Mouse (Mus musculus) lung, postnatal 10 days (tissue): ENCODE measurements around the gene Castor1.

Experiments used
- DNase-seq: peaks from one replicate; pipeline ENCODE4 v3.0.0; 2021

Gene Castor1

GRCm38 (mm10) chr11:4235665-4236545 lies 17.9 kb downstream of the Castor1 start, which contains the start of gene Osm:
Gene Osm (plus strand): TSS chr11:4236420.
- DNase-seq = no peak

- no peak for DNase-seq
Observed at GRCm38 (mm10) chr11:4236546-4237067, 18.6 kb downstream of the Castor1 start.

- no peak for DNase-seq
Observed at GRCm38 (mm10) chr11:4237389-4237912, 19.4 kb downstream of the Castor1 start.

GRCm38 (mm10) chr11:4238167-4238566 lies 20.1 kb downstream of the Castor1 start:
- no peak for DNase-seq

- DNase-seq = no peak
Observed at GRCm38 (mm10) chr11:4239691-4240090, 21.7 kb downstream of the Castor1 start.

GRCm38 (mm10) chr11:4240151-4240550 lies 22.1 kb downstream of the Castor1 start:
- DNase-seq = no peak

GRCm38 (mm10) chr11:4241180-4241579 lies 23.2 kb downstream of the Castor1 start:
- no peak for DNase-seq

GRCm38 (mm10) chr11:4246126-4246525 lies 28.1 kb downstream of the Castor1 start:
- DNase-seq = no peak

- DNase-seq = no peak
Observed at GRCm38 (mm10) chr11:4246623-4247022, 28.6 kb downstream of the Castor1 start.

GRCm38 (mm10) chr11:4247201-4247959 lies 29.4 kb downstream of the Castor1 start:
- no peak for DNase-seq

GRCm38 (mm10) chr11:4249151-4249550 lies 31.1 kb downstream of the Castor1 start:
- DNase-seq = no peak

GRCm38 (mm10) chr11:4250290-4250689 lies 32.3 kb downstream of the Castor1 start:
- DNase-seq = no peak

- no peak for DNase-seq
Observed at GRCm38 (mm10) chr11:4251376-4251775, 33.4 kb downstream of the Castor1 start.

GRCm38 (mm10) chr11:4252886-4253285 lies 34.9 kb downstream of the Castor1 start:
- DNase-seq = no peak

GRCm38 (mm10) chr11:4256846-4257607 lies 39.0 kb downstream of the Castor1 start, which contains the start of gene Lif:
Gene Lif (plus strand): TSS chr11:4257557.
- DNase-seq = no peak

GRCm38 (mm10) chr11:4257756-4258155 lies 39.7 kb downstream of the Castor1 start:
- DNase-seq = no peak

- DNase-seq = peak; percentile 87
Observed at GRCm38 (mm10) chr11:4258657-4259082, 40.6 kb downstream of the Castor1 start.

GRCm38 (mm10) chr11:4260463-4261187 lies 42.6 kb downstream of the Castor1 start:
- DNase-seq = peak; percentile 85

- DNase-seq = peak; percentile 85
Observed at GRCm38 (mm10) chr11:4261188-4261494, 43.1 kb downstream of the Castor1 start.

GRCm38 (mm10) chr11:4261969-4262368 lies 43.9 kb downstream of the Castor1 start:
- peak; percentile 91 for DNase-seq

GRCm38 (mm10) chr11:4262847-4263246 lies 44.8 kb downstream of the Castor1 start:
- no peak for DNase-seq

GRCm38 (mm10) chr11:4263296-4263695 lies 45.3 kb downstream of the Castor1 start:
- no peak for DNase-seq
